Mouse (Mus musculus) midbrain, postnatal 0 days (tissue): Measurements from ENCODE around the gene Cdhr4. TPM values are rescaled to one million over a fixed set of nuclear protein-coding genes. Genes with fewer than 3 reads are reported as not detected.
"Not testable (repeated sequence)": the region's sequence is repeated elsewhere in the genome, so short reads cannot be mapped to it uniquely, and the experiment has no call there.

ENCODE experiments used
- ATAC-seq: fragments of 200-750 bp; cut with Nextera tagmentation; 2 replicates; pipeline ENCODE4 v1.8.0; 2017; ENCODE audit warnings: moderate number of reproducible peaks, mild to moderate bottlenecking, moderate TSS enrichment, moderate library complexity; ENCODE audit not compliant: low FRiP score
- DNase-seq: peaks from one replicate; pipeline ENCODE4 v3.0.0-alpha.2; 2015; ENCODE audit warnings: low spot score
- H3K27ac ChIP-seq: fragments of 300-500 bp; sonication (generic); 2 replicates; pipeline ENCODE4 v1.5.1; 2014; ENCODE audit warnings: low read depth, mild to moderate bottlenecking, low read length, mixed read lengths
- H3K27me3 ChIP-seq: fragments of 300-500 bp; sonication (generic); 2 replicates; pipeline ENCODE4 v1.6.1; 2014; ENCODE audit warnings: low read length, control low read depth, mixed read lengths; ENCODE audit not compliant: insufficient read depth
- H3K36me3 ChIP-seq: fragments of 300-500 bp; sonication (generic); 2 replicates; pipeline ENCODE4 v1.6.1; 2014; ENCODE audit warnings: low read length, control low read depth, mixed read lengths; ENCODE audit not compliant: insufficient read depth
- H3K4me1 ChIP-seq: fragments of 300-500 bp; sonication (generic); 2 replicates; pipeline ENCODE4 v1.6.1; 2014; ENCODE audit warnings: mild to moderate bottlenecking, control low read depth, antibody characterized with exemption, low read length, mixed read lengths; ENCODE audit not compliant: insufficient read depth
- H3K4me2 ChIP-seq: fragments of 300-500 bp; sonication (generic); 2 replicates; pipeline ENCODE4 v1.6.1; 2014; ENCODE audit warnings: low read depth, mild to moderate bottlenecking, low read length, mixed read lengths; ENCODE audit not compliant: poor library complexity, severe bottlenecking
- H3K4me3 ChIP-seq: fragments of 300-500 bp; sonication (generic); 2 replicates; pipeline ENCODE4 v1.5.1; 2014; ENCODE audit warnings: low read depth, mild to moderate bottlenecking, low read length, moderate library complexity
- H3K9ac ChIP-seq: fragments of 300-500 bp; sonication (generic); replicated peaks from 2 replicates; pipeline ENCODE4 v1.6.1; 2014; ENCODE audit warnings: mild to moderate bottlenecking, low read length, moderate library complexity, mixed read lengths; ENCODE audit not compliant: poor library complexity, severe bottlenecking
- H3K9me3 ChIP-seq: fragments of 300-500 bp; sonication (generic); 2 replicates; pipeline ENCODE4 v1.6.1; 2016; ENCODE audit warnings: low read length, control low read depth
- CTCF ChIP-seq: IDR thresholded peaks from 2 replicates; pipeline ENCODE4 v1.5.1; 2016; ENCODE audit warnings: antibody characterized with exemption, mild to moderate bottlenecking
- WGBS: fragments of 180-500 bp; shearing (Covaris S2); extraction: QIAGEN DNeasy Blood & Tissue Kit; methylation state at CpG from one replicate; pipeline ENCODE4 v1.1.7; 2014; 5-methylcytosine and 5-hydroxymethylcytosine counted together
- polyA plus RNA-seq: library from polyadenylated mRNA; unstranded; fragments of >200 nt; fragmentation: Nextera tagmentation; extraction: Ambion mirVana; gene quantifications from 2 replicates; pipeline ENCODE4 v1.2.1, GENCODE M21; 2015
- total RNA-seq: library from RNA; depleted of rRNA; stranded (reverse); fragments of >200 nt; gene quantifications from 2 replicates; pipeline ENCODE4 v1.2.3, GENCODE M21; 2014

The Cdhr4 gene
- total and polyA plus RNA-seq, 2 experiments from 2014 or later, result 1.1 to 5.6 TPM

- DNase-seq (no peak), ATAC-seq (no peak)
Observed at GRCm38 (mm10) chr9:108010385-108010784, 18.1 kb downstream of the Cdhr4 start.

GRCm38 (mm10) chr9:108013577-108013976, 21.3 kb downstream of the Cdhr4 start:
- H3K9ac ChIP-seq, H3K4me1 ChIP-seq, H3K4me3 ChIP-seq, H3K36me3 ChIP-seq, DNase-seq, H3K27me3 ChIP-seq, H3K4me2 ChIP-seq, H3K27ac ChIP-seq, H3K9me3 ChIP-seq, ATAC-seq: not testable (repeated sequence)
- TF ChIP-seq CTCF, result peak; percentile 35
- 100% methylated on average over 2 of the region's 2 CpGs for WGBS

More at GRCm38 (mm10) chr9:108010385-108010784, 18.1 kb downstream of the Cdhr4 start:
- Histone ChIP-seq H3K9ac (no peak overlapping the region), H3K36me3 (peaks cover 3% of the 10 kb centered on the region; the same call in 1 of the 2 replicates), H3K4me2 (no peak overlapping the region), H3K27ac (no peak overlapping the region), H3K9me3 (no peaks in the 10 kb centered on the region), H3K4me3 (no peak overlapping the region), H3K27me3 (no peaks in the 10 kb centered on the region), H3K4me1 (no peaks in the 10 kb centered on the region)
- TF ChIP-seq CTCF, result no peak

GRCm38 (mm10) chr9:108017127-108017526, 24.8 kb downstream of the Cdhr4 start:
- H3K4me1 ChIP-seq, result no peaks in the 10 kb centered on the region
- no peak overlapping the region for H3K4me3 ChIP-seq
- H3K36me3 ChIP-seq, result peaks cover 3% of the 10 kb centered on the region; the same call in 1 of the 2 replicates
- H3K27me3 ChIP-seq, result no peaks in the 10 kb centered on the region
- no peak overlapping the region for H3K27ac ChIP-seq
- H3K4me2 ChIP-seq, result no peak overlapping the region
- no peak for TF ChIP-seq CTCF
- DNase-seq (no peak), ATAC-seq (no peak)
- no peak overlapping the region for H3K9ac ChIP-seq
- WGBS, result 77% methylated on average over 3 of the region's 3 CpGs
- H3K9me3 ChIP-seq, result no peaks in the 10 kb centered on the region

GRCm38 (mm10) chr9:108020741-108021140, 28.4 kb downstream of the Cdhr4 start:
- H3K4me3 ChIP-seq, result no peak overlapping the region
- H3K4me1 ChIP-seq, result no peaks in the 10 kb centered on the region
- TF ChIP-seq CTCF, result no peak
- H3K4me2 ChIP-seq, result no peak overlapping the region
- no peak overlapping the region for H3K27ac ChIP-seq
- DNase-seq, result no peak
- no peak for ATAC-seq
- peaks cover 3% of the 10 kb centered on the region for H3K36me3 ChIP-seq
- H3K27me3 ChIP-seq, result no peaks in the 10 kb centered on the region
- no peak overlapping the region for H3K9ac ChIP-seq
- WGBS, result 100% methylated on average over 1 of the region's 1 CpGs
- no peaks in the 10 kb centered on the region for H3K9me3 ChIP-seq

GRCm38 (mm10) chr9:108023216-108023615, 30.9 kb downstream of the Cdhr4 start:
- Histone ChIP-seq H3K36me3 (peaks cover 16% of the 10 kb centered on the region), H3K9ac (no peak overlapping the region), H3K4me3 (no peak overlapping the region), H3K4me2 (no peak overlapping the region), H3K9me3 (no peaks in the 10 kb centered on the region), H3K27ac (no peak overlapping the region), H3K4me1 (no peaks in the 10 kb centered on the region), H3K27me3 (no peaks in the 10 kb centered on the region)
- DNase-seq (no peak), ATAC-seq (no peak)
- 91% methylated on average over 3 of the region's 3 CpGs for WGBS
- no peak for TF ChIP-seq CTCF

GRCm38 (mm10) chr9:108026584-108026983, 34.3 kb downstream of the Cdhr4 start:
- TF ChIP-seq CTCF, result peak; percentile 49
- no peaks in the 10 kb centered on the region for H3K4me1 ChIP-seq
- no peak for ATAC-seq
- no peak overlapping the region for H3K4me2 ChIP-seq
- H3K9ac ChIP-seq, result no peak overlapping the region
- H3K27me3 ChIP-seq, result no peaks in the 10 kb centered on the region
- no peak overlapping the region for H3K27ac ChIP-seq
- H3K36me3 ChIP-seq, result peaks cover 16% of the 10 kb centered on the region
- no peak for DNase-seq
- WGBS, result 92% methylated on average over 3 of the region's 3 CpGs
- no peak overlapping the region for H3K4me3 ChIP-seq
- H3K9me3 ChIP-seq, result no peaks in the 10 kb centered on the region
